Mouse (Mus musculus): ENCODE data around the gene Klk6. TPM values are rescaled to one million over a fixed set of nuclear protein-coding genes. Genes with fewer than 3 reads are reported as not detected.

Gene Klk6
- polyA plus RNA-seq, 1 experiment from 2014 or later, result 2.3 TPM

GRCm38 (mm10) chr7:43826056-43826455 lies 1.8 kb downstream of the Klk6 start:
- Histone ChIP-seq H3K27ac (replicated peaks) (no peak overlapping the region), H3K27me3 (no peaks in the 10 kb centered on the region), H3K4me2 (replicated peaks) (no peak overlapping the region), H3K9ac (no peak overlapping the region), H3K9me3 (replicated peaks) (no peaks in the 10 kb centered on the region), H3K36me3 (no peaks in the 10 kb centered on the region), H3K4me1 (no peaks in the 10 kb centered on the region), H3K4me3 (replicated peaks) (no peak overlapping the region)
- ATAC-seq (ENCODE audit: insufficient number of reproducible peaks, low FRiP score, low TSS enrichment, low read depth), result no peak
- 68% methylated on average over 5 of the region's 5 CpGs for WGBS

- no peaks in the 10 kb centered on the region for H3K27me3 ChIP-seq
- H3K4me1 ChIP-seq, result no peaks in the 10 kb centered on the region
- no peak overlapping the region for H3K4me3 ChIP-seq (replicated peaks)
- no peak overlapping the region for H3K9ac ChIP-seq
- H3K9me3 ChIP-seq (replicated peaks), result no peaks in the 10 kb centered on the region
- no peak overlapping the region for H3K4me2 ChIP-seq (replicated peaks)
- 80% methylated on average over 4 of the region's 4 CpGs for WGBS
- no peak for ATAC-seq (ENCODE audit: insufficient number of reproducible peaks, low FRiP score, low TSS enrichment, low read depth)
- H3K36me3 ChIP-seq, result no peaks in the 10 kb centered on the region
- H3K27ac ChIP-seq (replicated peaks), result no peak overlapping the region
Measured at GRCm38 (mm10) chr7:43827706-43828105, 3.4 kb downstream of the Klk6 start.

GRCm38 (mm10) chr7:43829006-43829405 lies 4.7 kb downstream of the Klk6 start:
- no peak for ATAC-seq (ENCODE audit: insufficient number of reproducible peaks, low FRiP score, low TSS enrichment, low read depth)
- WGBS, result 92% methylated on average over 8 of the region's 8 CpGs

GRCm38 (mm10) chr7:43841701-43842100 lies 17.4 kb downstream of the Klk6 start, which contains the start of gene Klk5:
TSS of gene Klk5 (plus strand) at chr7:43841971.
- Histone ChIP-seq H3K4me2 (replicated peaks) (no peak within 1 kb of the TSS), H3K4me1 (no peaks in the 10 kb centered on the region), H3K36me3 (no peaks in the 10 kb centered on the region), H3K27me3 (no peaks in the 10 kb centered on the region), H3K9ac (no peak within 1 kb of the TSS), H3K4me3 (replicated peaks) (no peak within 1 kb of the TSS), H3K9me3 (replicated peaks) (no peaks in the 10 kb centered on the region), H3K27ac (replicated peaks) (no peak within 1 kb of the TSS)
- 49% methylated on average over 3 of the region's 3 CpGs for WGBS
- ATAC-seq (ENCODE audit: insufficient number of reproducible peaks, low FRiP score, low TSS enrichment, low read depth), result no peak

More at GRCm38 (mm10) chr7:43829006-43829405, 4.7 kb downstream of the Klk6 start:
- Histone ChIP-seq H3K9me3 (replicated peaks) (no peaks in the 10 kb centered on the region), H3K4me2 (replicated peaks) (no peak overlapping the region), H3K27ac (replicated peaks) (no peak overlapping the region), H3K4me1 (no peaks in the 10 kb centered on the region), H3K9ac (no peak overlapping the region), H3K4me3 (replicated peaks) (no peak overlapping the region), H3K36me3 (no peaks in the 10 kb centered on the region), H3K27me3 (no peaks in the 10 kb centered on the region)

- Histone ChIP-seq H3K4me3 (replicated peaks) (no peak overlapping the region), H3K4me2 (replicated peaks) (no peak overlapping the region), H3K9ac (no peak overlapping the region), H3K9me3 (replicated peaks) (no peaks in the 10 kb centered on the region), H3K36me3 (no peaks in the 10 kb centered on the region), H3K4me1 (no peaks in the 10 kb centered on the region), H3K27me3 (no peaks in the 10 kb centered on the region), H3K27ac (replicated peaks) (no peak overlapping the region)
- ATAC-seq (ENCODE audit: insufficient number of reproducible peaks, low FRiP score, low TSS enrichment, low read depth), result 0 out of 2 replicates have a peak, but pooled peaks have one; percentile 17
- WGBS, result 77% methylated on average over 4 of the region's 4 CpGs
Measured at GRCm38 (mm10) chr7:43843801-43844200, 19.5 kb downstream of the Klk6 start.

- Histone ChIP-seq H3K4me1 (no peaks in the 10 kb centered on the region), H3K4me2 (replicated peaks) (no peak overlapping the region)
Measured at GRCm38 (mm10) chr7:43851616-43852015, 27.3 kb downstream of the Klk6 start.

GRCm38 (mm10) chr7:43854642-43855380 lies 30.5 kb downstream of the Klk6 start:
- Histone ChIP-seq H3K36me3 (no peaks in the 10 kb centered on the region), H3K9ac (no peak overlapping the region), H3K4me1 (no peaks in the 10 kb centered on the region), H3K27ac (replicated peaks) (no peak overlapping the region), H3K9me3 (replicated peaks) (no peaks in the 10 kb centered on the region), H3K27me3 (no peaks in the 10 kb centered on the region), H3K4me2 (replicated peaks) (no peak overlapping the region), H3K4me3 (replicated peaks) (no peak overlapping the region)
- no peak for ATAC-seq (ENCODE audit: insufficient number of reproducible peaks, low FRiP score, low TSS enrichment, low read depth)
- 72% methylated on average over 9 of the region's 9 CpGs for WGBS

More at GRCm38 (mm10) chr7:43851616-43852015, 27.3 kb downstream of the Klk6 start:
- Histone ChIP-seq H3K4me3 (replicated peaks) (no peak overlapping the region), H3K9ac (no peak overlapping the region), H3K9me3 (replicated peaks) (no peaks in the 10 kb centered on the region), H3K27me3 (no peaks in the 10 kb centered on the region), H3K36me3 (no peaks in the 10 kb centered on the region), H3K27ac (replicated peaks) (no peak overlapping the region)
- 90% methylated on average over 6 of the region's 6 CpGs for WGBS
- no peak for ATAC-seq (ENCODE audit: insufficient number of reproducible peaks, low FRiP score, low TSS enrichment, low read depth)

- Histone ChIP-seq H3K9me3 (replicated peaks) (no peaks in the 10 kb centered on the region), H3K4me2 (replicated peaks) (no peak overlapping the region), H3K4me3 (replicated peaks) (no peak overlapping the region), H3K9ac (no peak overlapping the region), H3K27me3 (no peaks in the 10 kb centered on the region), H3K27ac (replicated peaks) (no peak overlapping the region), H3K4me1 (no peaks in the 10 kb centered on the region), H3K36me3 (no peaks in the 10 kb centered on the region)
- WGBS, result 59% methylated on average over 3 of the region's 3 CpGs
- ATAC-seq (ENCODE audit: insufficient number of reproducible peaks, low FRiP score, low TSS enrichment, low read depth), result no peak
Measured at GRCm38 (mm10) chr7:43855709-43856108, 31.4 kb downstream of the Klk6 start.

GRCm38 (mm10) chr7:43856307-43856706 lies 32.0 kb downstream of the Klk6 start:
- Histone ChIP-seq H3K27me3 (no peaks in the 10 kb centered on the region), H3K4me1 (no peaks in the 10 kb centered on the region), H3K4me3 (replicated peaks) (no peak overlapping the region), H3K9ac (no peak overlapping the region), H3K9me3 (replicated peaks) (no peaks in the 10 kb centered on the region), H3K27ac (replicated peaks) (no peak overlapping the region), H3K4me2 (replicated peaks) (no peak overlapping the region), H3K36me3 (no peaks in the 10 kb centered on the region)
- WGBS, result 76% methylated on average over 7 of the region's 7 CpGs
- no peak for ATAC-seq (ENCODE audit: insufficient number of reproducible peaks, low FRiP score, low TSS enrichment, low read depth)

GRCm38 (mm10) chr7:43857501-43857900 lies 33.2 kb downstream of the Klk6 start:
- Histone ChIP-seq H3K9me3 (replicated peaks) (no peaks in the 10 kb centered on the region), H3K4me1 (no peaks in the 10 kb centered on the region), H3K4me3 (replicated peaks) (no peak overlapping the region), H3K27ac (replicated peaks) (no peak overlapping the region), H3K36me3 (no peaks in the 10 kb centered on the region), H3K9ac (no peak overlapping the region), H3K4me2 (replicated peaks) (no peak overlapping the region), H3K27me3 (no peaks in the 10 kb centered on the region)
- WGBS, result 90% methylated on average over 12 of the region's 12 CpGs
- ATAC-seq (ENCODE audit: insufficient number of reproducible peaks, low FRiP score, low TSS enrichment, low read depth), result no peak

GRCm38 (mm10) chr7:43860411-43860810 lies 36.1 kb downstream of the Klk6 start:
- no peaks in the 10 kb centered on the region for H3K36me3 ChIP-seq
- H3K9ac ChIP-seq, result no peak overlapping the region
- H3K4me3 ChIP-seq (replicated peaks), result no peak overlapping the region
- H3K27ac ChIP-seq (replicated peaks), result no peak overlapping the region
- no peak for ATAC-seq (ENCODE audit: insufficient number of reproducible peaks, low FRiP score, low TSS enrichment, low read depth)
- H3K4me2 ChIP-seq (replicated peaks), result no peak overlapping the region
- H3K27me3 ChIP-seq, result no peaks in the 10 kb centered on the region
- WGBS, result 70% methylated on average over 8 of the region's 8 CpGs
- no peaks in the 10 kb centered on the region for H3K9me3 ChIP-seq (replicated peaks)
- H3K4me1 ChIP-seq, result no peaks in the 10 kb centered on the region

GRCm38 (mm10) chr7:43873237-43873636 lies 48.9 kb downstream of the Klk6 start:
- 3% methylated on average over 10 of the region's 10 CpGs for WGBS
- ATAC-seq (ENCODE audit: insufficient number of reproducible peaks, low FRiP score, low TSS enrichment, low read depth), result no peak
- no peak overlapping the region for H3K4me2 ChIP-seq (replicated peaks)
- H3K27me3 ChIP-seq, result no peaks in the 10 kb centered on the region
- no peaks in the 10 kb centered on the region for H3K9me3 ChIP-seq (replicated peaks)
- H3K36me3 ChIP-seq, result no peaks in the 10 kb centered on the region
- H3K4me1 ChIP-seq, result no peaks in the 10 kb centered on the region
- H3K27ac ChIP-seq (replicated peaks), result no peak overlapping the region
- H3K9ac ChIP-seq, result no peak overlapping the region
- H3K4me3 ChIP-seq (replicated peaks), result no peak overlapping the region
